Mouse (Mus musculus): ENCODE data around the gene Gosr1. TPM values are rescaled to one million over a fixed set of nuclear protein-coding genes. Genes with fewer than 3 reads are reported as not detected.
"Not testable (repeated sequence)": the region's sequence is repeated elsewhere in the genome, so short reads cannot be mapped to it uniquely, and the experiment has no call there.

Gosr1 gene
- total RNA-seq, 1 experiment from 2014 or later: 99.6 TPM

GRCm38 (mm10) chr11:76745921-76746320 lies 17.5 kb downstream of the Gosr1 start:
- ATAC-seq (replicated peaks in 1 of 2; ENCODE audit: insufficient read depth in 1 of 2, low FRiP score in 2 of 2, low TSS enrichment in 1 of 2, low read depth in 1 of 2, poor library complexity in 2 of 2, severe bottlenecking in 2 of 2): no peak

- ATAC-seq (replicated peaks in 1 of 2; ENCODE audit: insufficient read depth in 1 of 2, low FRiP score in 2 of 2, low TSS enrichment in 1 of 2, low read depth in 1 of 2, poor library complexity in 2 of 2, severe bottlenecking in 2 of 2): no peak
Measured at GRCm38 (mm10) chr11:76744550-76744949, 18.8 kb downstream of the Gosr1 start.

GRCm38 (mm10) chr11:76742511-76742910 lies 20.9 kb downstream of the Gosr1 start:
- no peak for ATAC-seq (replicated peaks in 1 of 2; ENCODE audit: insufficient read depth in 1 of 2, low FRiP score in 2 of 2, low TSS enrichment in 1 of 2, low read depth in 1 of 2, poor library complexity in 2 of 2, severe bottlenecking in 2 of 2)

GRCm38 (mm10) chr11:76739125-76739524 lies 24.3 kb downstream of the Gosr1 start:
- ATAC-seq (replicated peaks in 1 of 2; ENCODE audit: insufficient read depth in 1 of 2, low FRiP score in 2 of 2, low TSS enrichment in 1 of 2, low read depth in 1 of 2, poor library complexity in 2 of 2, severe bottlenecking in 2 of 2): no peak

GRCm38 (mm10) chr11:76735753-76736324 lies 27.5 kb downstream of the Gosr1 start:
- no peak for ATAC-seq (replicated peaks in 1 of 2; ENCODE audit: insufficient read depth in 1 of 2, low FRiP score in 2 of 2, low TSS enrichment in 1 of 2, low read depth in 1 of 2, poor library complexity in 2 of 2, severe bottlenecking in 2 of 2)

- ATAC-seq (replicated peaks in 1 of 2; ENCODE audit: insufficient read depth in 1 of 2, low FRiP score in 2 of 2, low TSS enrichment in 1 of 2, low read depth in 1 of 2, poor library complexity in 2 of 2, severe bottlenecking in 2 of 2): peak in 1 of 2 experiments; percentile 37; a peak in 1 of 4 replicates
Measured at GRCm38 (mm10) chr11:76734560-76734959, 28.8 kb downstream of the Gosr1 start.

GRCm38 (mm10) chr11:76730650-76731049 lies 32.7 kb downstream of the Gosr1 start:
- no peak for ATAC-seq (replicated peaks in 1 of 2; ENCODE audit: insufficient read depth in 1 of 2, low FRiP score in 2 of 2, low TSS enrichment in 1 of 2, low read depth in 1 of 2, poor library complexity in 2 of 2, severe bottlenecking in 2 of 2)

GRCm38 (mm10) chr11:76728093-76728492 lies 35.3 kb downstream of the Gosr1 start:
- ATAC-seq (replicated peaks in 1 of 2; ENCODE audit: insufficient read depth in 1 of 2, low FRiP score in 2 of 2, low TSS enrichment in 1 of 2, low read depth in 1 of 2, poor library complexity in 2 of 2, severe bottlenecking in 2 of 2): no peak

- no peak for ATAC-seq (replicated peaks in 1 of 2; ENCODE audit: insufficient read depth in 1 of 2, low FRiP score in 2 of 2, low TSS enrichment in 1 of 2, low read depth in 1 of 2, poor library complexity in 2 of 2, severe bottlenecking in 2 of 2)
Measured at GRCm38 (mm10) chr11:76723911-76724310, 39.5 kb downstream of the Gosr1 start.

GRCm38 (mm10) chr11:76717000-76717399 lies 46.4 kb downstream of the Gosr1 start:
- ATAC-seq (replicated peaks in 1 of 2; ENCODE audit: insufficient read depth in 1 of 2, low FRiP score in 2 of 2, low TSS enrichment in 1 of 2, low read depth in 1 of 2, poor library complexity in 2 of 2, severe bottlenecking in 2 of 2): no peak

- ATAC-seq (replicated peaks in 1 of 2; ENCODE audit: insufficient read depth in 1 of 2, low FRiP score in 2 of 2, low TSS enrichment in 1 of 2, low read depth in 1 of 2, poor library complexity in 2 of 2, severe bottlenecking in 2 of 2): no peak
Measured at GRCm38 (mm10) chr11:76709625-76710452, 53.5 kb downstream of the Gosr1 start.

GRCm38 (mm10) chr11:76708881-76709280 lies 54.5 kb downstream of the Gosr1 start:
- no peak for ATAC-seq (replicated peaks in 1 of 2; ENCODE audit: insufficient read depth in 1 of 2, low FRiP score in 2 of 2, low TSS enrichment in 1 of 2, low read depth in 1 of 2, poor library complexity in 2 of 2, severe bottlenecking in 2 of 2)

- no peak for ATAC-seq (replicated peaks in 1 of 2; ENCODE audit: insufficient read depth in 1 of 2, low FRiP score in 2 of 2, low TSS enrichment in 1 of 2, low read depth in 1 of 2, poor library complexity in 2 of 2, severe bottlenecking in 2 of 2)
Measured at GRCm38 (mm10) chr11:76708066-76708465, 55.3 kb downstream of the Gosr1 start.

- ATAC-seq (replicated peaks in 1 of 2; ENCODE audit: insufficient read depth in 1 of 2, low FRiP score in 2 of 2, low TSS enrichment in 1 of 2, low read depth in 1 of 2, poor library complexity in 2 of 2, severe bottlenecking in 2 of 2): no peak
Measured at GRCm38 (mm10) chr11:76707656-76708055, 55.7 kb downstream of the Gosr1 start.

GRCm38 (mm10) chr11:76699626-76700025 lies 63.8 kb downstream of the Gosr1 start:
- no peak for ATAC-seq (replicated peaks in 1 of 2; ENCODE audit: insufficient read depth in 1 of 2, low FRiP score in 2 of 2, low TSS enrichment in 1 of 2, low read depth in 1 of 2, poor library complexity in 2 of 2, severe bottlenecking in 2 of 2)

GRCm38 (mm10) chr11:76695810-76696209 lies 67.6 kb downstream of the Gosr1 start:
- no peak for ATAC-seq (replicated peaks in 1 of 2; ENCODE audit: insufficient read depth in 1 of 2, low FRiP score in 2 of 2, low TSS enrichment in 1 of 2, low read depth in 1 of 2, poor library complexity in 2 of 2, severe bottlenecking in 2 of 2)

- ATAC-seq (replicated peaks in 1 of 2; ENCODE audit: insufficient read depth in 1 of 2, low FRiP score in 2 of 2, low TSS enrichment in 1 of 2, low read depth in 1 of 2, poor library complexity in 2 of 2, severe bottlenecking in 2 of 2): no peak
Measured at GRCm38 (mm10) chr11:76692096-76692495, 71.3 kb downstream of the Gosr1 start.

- ATAC-seq (replicated peaks in 1 of 2; ENCODE audit: insufficient read depth in 1 of 2, low FRiP score in 2 of 2, low TSS enrichment in 1 of 2, low read depth in 1 of 2, poor library complexity in 2 of 2, severe bottlenecking in 2 of 2): no peak
Measured at GRCm38 (mm10) chr11:76685604-76686003, 77.8 kb downstream of the Gosr1 start.

GRCm38 (mm10) chr11:76679508-76679907 lies 83.9 kb downstream of the Gosr1 start, which contains the start of gene Trarg1:
Gene Trarg1 (plus strand): TSS chr11:76679808.
- ATAC-seq (replicated peaks in 1 of 2; ENCODE audit: insufficient read depth in 1 of 2, low FRiP score in 2 of 2, low TSS enrichment in 1 of 2, low read depth in 1 of 2, poor library complexity in 2 of 2, severe bottlenecking in 2 of 2): not testable (repeated sequence)
